Mouse (Mus musculus) heart, adult 2 months (tissue): ENCODE measurements around the gene Fam50a.

ENCODE experiments used
- CTCF ChIP-seq: fragments of 200-600 bp; IDR thresholded peaks from 2 replicates; pipeline ENCODE4 v1.8.1; 2022; ENCODE audit warnings: antibody characterized with exemption, mild to moderate bottlenecking, moderate library complexity
- POLR2A ChIP-seq: fragments of 200-500 bp; IDR thresholded peaks from 2 replicates; pipeline ENCODE4 v1.6.1; 2011; ENCODE audit warnings: mild to moderate bottlenecking, low read depth, low read length, control low read depth; ENCODE audit not compliant: insufficient read depth

- no peak for TF ChIP-seq CTCF
- TF ChIP-seq POLR2A = no peak
Observed at GRCm38 (mm10) chrX:74328725-74329161, 15.9 kb downstream of the Fam50a start, which contains the start of gene Plxna3.
